Mouse (Mus musculus) spleen, adult 12 weeks (tissue): ENCODE measurements around the gene Plch2.
A peak's percentile ranks its signal among the peaks of the same experiment; 100 is the strongest.

Experiments
- DNase-seq: peaks from one replicate; pipeline ENCODE4 v3.0.0; 2022; ENCODE audit warnings: low spot score

The Plch2 gene

GRCm38 (mm10) chr4:154958171-154958570, 98.4 kb downstream of the Plch2 start:
- no peak for DNase-seq

- no peak for DNase-seq
Observed at GRCm38 (mm10) chr4:154957289-154957993, 99.1 kb downstream of the Plch2 start.

- DNase-seq = no peak
Observed at GRCm38 (mm10) chr4:154956604-154957003, 100.0 kb downstream of the Plch2 start.

GRCm38 (mm10) chr4:154952461-154953241, 103.9 kb downstream of the Plch2 start:
- DNase-seq = no peak

GRCm38 (mm10) chr4:154949589-154949982, 107.0 kb downstream of the Plch2 start:
- DNase-seq = no peak

- no peak for DNase-seq
Observed at GRCm38 (mm10) chr4:154948940-154949588, 107.5 kb downstream of the Plch2 start.

GRCm38 (mm10) chr4:154948066-154948939, 108.3 kb downstream of the Plch2 start:
- DNase-seq = no peak

GRCm38 (mm10) chr4:154946319-154946718, 110.3 kb downstream of the Plch2 start:
- DNase-seq = no peak

GRCm38 (mm10) chr4:154944121-154944590, 112.4 kb downstream of the Plch2 start:
- DNase-seq = peak; percentile 69

- no peak for DNase-seq
Observed at GRCm38 (mm10) chr4:154943323-154944039, 113.1 kb downstream of the Plch2 start.

- peak; percentile 14 for DNase-seq
Observed at GRCm38 (mm10) chr4:154942632-154943322, 113.8 kb downstream of the Plch2 start.

- DNase-seq = peak; percentile 19
Observed at GRCm38 (mm10) chr4:154941831-154942230, 114.8 kb downstream of the Plch2 start.

GRCm38 (mm10) chr4:154940156-154940555, 116.4 kb downstream of the Plch2 start:
- DNase-seq = no peak

- DNase-seq = peak; percentile 0
Observed at GRCm38 (mm10) chr4:154937746-154938145, 118.8 kb downstream of the Plch2 start.

- peak; percentile 13 for DNase-seq
Observed at GRCm38 (mm10) chr4:154936542-154937255, 119.9 kb downstream of the Plch2 start.

- DNase-seq = peak; percentile 6
Observed at GRCm38 (mm10) chr4:154935788-154936187, 120.8 kb downstream of the Plch2 start.

- no peak for DNase-seq
Observed at GRCm38 (mm10) chr4:154934800-154935199, 121.8 kb downstream of the Plch2 start.

GRCm38 (mm10) chr4:154933306-154933907, 123.2 kb downstream of the Plch2 start:
- DNase-seq = peak; percentile 0
